Mouse (Mus musculus) intestine, postnatal 0 days (tissue): ENCODE results near the gene Tmem102. TPM values are rescaled to one million over a fixed set of nuclear protein-coding genes. Genes with fewer than 3 reads are reported as not detected.

Experiments used
- ATAC-seq: fragments of 200-750 bp; cut with Nextera tagmentation; 2 replicates; pipeline ENCODE4 v1.8.0; 2017; ENCODE audit warnings: mild to moderate bottlenecking, moderate TSS enrichment, moderate library complexity
- H3K27ac ChIP-seq: fragments of 300-500 bp; sonication (generic); 2 replicates; pipeline ENCODE4 v1.5.1; 2014; ENCODE audit warnings: mild to moderate bottlenecking, low read depth, low read length, moderate library complexity
- H3K27me3 ChIP-seq: fragments of 300-500 bp; sonication (generic); replicated peaks from 2 replicates; pipeline ENCODE4 v1.6.1; 2014; ENCODE audit warnings: low read length, mixed read lengths; ENCODE audit not compliant: control insufficient read depth, insufficient read depth
- H3K36me3 ChIP-seq: fragments of 300-500 bp; sonication (generic); 2 replicates; pipeline ENCODE4 v1.6.1; 2014; ENCODE audit warnings: mild to moderate bottlenecking, moderate library complexity; ENCODE audit not compliant: control insufficient read depth, insufficient read depth
- H3K4me1 ChIP-seq: fragments of 300-500 bp; sonication (generic); replicated peaks from 2 replicates; pipeline ENCODE4 v1.6.1; 2014; ENCODE audit warnings: antibody characterized with exemption, low read length, mixed read lengths; ENCODE audit not compliant: control insufficient read depth, insufficient read depth
- H3K4me2 ChIP-seq: fragments of 300-500 bp; sonication (generic); replicated peaks from 2 replicates; pipeline ENCODE4 v1.6.1; 2014; ENCODE audit warnings: low read depth, mild to moderate bottlenecking, moderate library complexity
- H3K4me3 ChIP-seq: fragments of 300-500 bp; sonication (generic); 2 replicates; pipeline ENCODE4 v1.5.1; 2014; ENCODE audit warnings: low read depth, low read length
- H3K9ac ChIP-seq: fragments of 300-500 bp; sonication (generic); 2 replicates; pipeline ENCODE4 v1.6.1; 2014; ENCODE audit warnings: mild to moderate bottlenecking, low read depth, low read length
- H3K9me3 ChIP-seq: fragments of 300-500 bp; sonication (generic); 2 replicates; pipeline ENCODE4 v1.6.1; 2016; ENCODE audit warnings: mixed run types; ENCODE audit not compliant: control insufficient read depth
- CTCF ChIP-seq: sonication (generic); IDR thresholded peaks from 2 replicates; pipeline ENCODE4 v1.5.1; 2016; ENCODE audit warnings: low read depth, mild to moderate bottlenecking, control low read depth, antibody characterized with exemption, moderate library complexity
- WGBS: fragments of 180-500 bp; shearing (Covaris S2); extraction: QIAGEN DNeasy Blood & Tissue Kit; methylation state at CpG from one replicate; pipeline ENCODE4 v1.1.7; 2014; 5-methylcytosine and 5-hydroxymethylcytosine counted together
- polyA plus RNA-seq: library from polyadenylated mRNA; unstranded; fragments of >200 nt; fragmentation: Nextera tagmentation; extraction: Ambion mirVana; gene quantifications from 2 replicates; pipeline ENCODE4 v1.2.1, GENCODE M21; 2015

The Tmem102 gene
- polyA plus RNA-seq, 1 experiment from 2014 or later: 58.0 TPM

DNA sequence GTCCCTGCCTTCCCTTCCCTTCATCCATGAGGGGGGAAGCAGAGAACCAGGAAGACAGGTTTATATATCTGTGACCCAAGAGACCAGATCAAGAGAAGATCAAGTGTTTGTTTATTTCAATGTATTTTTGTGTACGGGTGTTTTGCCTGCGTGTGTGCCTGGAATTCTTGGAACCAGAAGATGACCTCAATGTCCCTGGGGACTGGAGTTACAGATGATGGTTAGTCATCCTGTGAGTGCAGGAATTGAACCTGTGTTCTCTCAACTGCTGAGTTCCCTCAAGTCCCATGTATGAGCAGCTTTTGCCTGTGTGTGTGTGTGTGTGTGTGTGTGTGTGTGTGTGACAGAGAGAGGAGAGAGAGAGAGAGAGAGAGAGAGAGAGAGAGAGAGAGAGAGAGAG, 2.2 kb upstream of the Tmem102 start:
- Histone ChIP-seq H3K4me3 (no peak overlapping the region), H3K36me3 (no peaks in the 10 kb centered on the region), H3K27me3 (no peaks in the 10 kb centered on the region), H3K9me3 (no peaks in the 10 kb centered on the region), H3K4me2 (no peak overlapping the region), H3K27ac (no peak overlapping the region), H3K9ac (no peak overlapping the region), H3K4me1 (no peaks in the 10 kb centered on the region)
- no peak for TF ChIP-seq CTCF
- WGBS: 55% methylated on average over 2 of the region's 2 CpGs
- no peak for ATAC-seq

DNA sequence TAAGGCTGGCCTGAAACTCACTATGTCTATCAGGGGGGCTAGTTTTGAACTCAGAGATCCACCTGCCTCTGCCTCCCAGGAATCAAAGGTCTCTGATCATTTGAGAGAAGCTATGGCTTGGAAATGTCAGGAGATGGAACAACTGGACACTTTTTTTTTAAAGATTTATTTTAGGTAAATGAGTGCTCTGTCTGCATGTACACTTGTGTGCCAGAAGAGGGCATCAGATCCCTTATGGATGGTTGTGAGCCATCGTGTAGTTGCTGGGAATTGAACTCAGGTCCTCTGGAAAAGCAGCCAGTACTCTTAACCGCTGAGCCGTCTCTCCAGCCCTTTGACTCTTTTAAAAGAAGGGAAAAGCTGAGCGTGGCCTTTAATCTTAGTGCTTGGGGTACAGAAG, 954 bp upstream of the Tmem102 start:
- peak; percentile 39 for TF ChIP-seq CTCF
- 83% methylated on average over 4 of the region's 4 CpGs for WGBS

DNA sequence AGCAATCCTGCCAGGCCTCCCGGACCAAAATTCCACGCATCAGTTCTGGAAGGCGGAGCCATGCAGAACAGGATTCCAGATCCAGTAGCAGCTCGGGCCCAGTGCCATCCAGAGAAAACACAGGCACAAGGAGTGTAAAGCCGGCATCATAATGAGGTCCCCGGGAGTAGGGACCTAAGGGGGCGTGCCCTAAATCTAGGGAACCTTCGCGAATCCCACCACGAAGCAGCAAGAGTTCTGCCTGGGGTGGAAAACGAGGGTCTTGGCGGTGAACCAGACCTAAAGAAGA, 828 bp downstream of the Tmem102 start:
- H3K4me3 ChIP-seq: peak overlapping the region; percentile 55
- H3K9me3 ChIP-seq: no peaks in the 10 kb centered on the region
- peak overlapping the region; percentile 55 for H3K27ac ChIP-seq
- 9% methylated on average over 12 of the region's 12 CpGs for WGBS
- H3K27me3 ChIP-seq: peaks cover 13% of the 10 kb centered on the region; the same call in 1 of the 2 replicates
- peak overlapping the region; percentile 90 for H3K4me2 ChIP-seq
- TF ChIP-seq CTCF: no peak
- peak overlapping the region; percentile 38 for H3K9ac ChIP-seq
- no peaks in the 10 kb centered on the region for H3K36me3 ChIP-seq
- peaks cover 13% of the 10 kb centered on the region; the same call in 1 of the 2 replicates for H3K4me1 ChIP-seq
- ATAC-seq: no peak

More for the DNA sequence above, 954 bp upstream of the Tmem102 start:
- Histone ChIP-seq H3K27ac (no peak overlapping the region), H3K9ac (no peak overlapping the region), H3K4me1 (peaks cover 4% of the 10 kb centered on the region; the same call in 1 of the 2 replicates), H3K36me3 (no peaks in the 10 kb centered on the region), H3K9me3 (no peaks in the 10 kb centered on the region), H3K4me3 (no peak overlapping the region), H3K27me3 (0 out of 2 replicates have a peak, but pooled peaks cover 2% of the 10 kb centered on the region), H3K4me2 (no peak overlapping the region)
- no peak for ATAC-seq

DNA sequence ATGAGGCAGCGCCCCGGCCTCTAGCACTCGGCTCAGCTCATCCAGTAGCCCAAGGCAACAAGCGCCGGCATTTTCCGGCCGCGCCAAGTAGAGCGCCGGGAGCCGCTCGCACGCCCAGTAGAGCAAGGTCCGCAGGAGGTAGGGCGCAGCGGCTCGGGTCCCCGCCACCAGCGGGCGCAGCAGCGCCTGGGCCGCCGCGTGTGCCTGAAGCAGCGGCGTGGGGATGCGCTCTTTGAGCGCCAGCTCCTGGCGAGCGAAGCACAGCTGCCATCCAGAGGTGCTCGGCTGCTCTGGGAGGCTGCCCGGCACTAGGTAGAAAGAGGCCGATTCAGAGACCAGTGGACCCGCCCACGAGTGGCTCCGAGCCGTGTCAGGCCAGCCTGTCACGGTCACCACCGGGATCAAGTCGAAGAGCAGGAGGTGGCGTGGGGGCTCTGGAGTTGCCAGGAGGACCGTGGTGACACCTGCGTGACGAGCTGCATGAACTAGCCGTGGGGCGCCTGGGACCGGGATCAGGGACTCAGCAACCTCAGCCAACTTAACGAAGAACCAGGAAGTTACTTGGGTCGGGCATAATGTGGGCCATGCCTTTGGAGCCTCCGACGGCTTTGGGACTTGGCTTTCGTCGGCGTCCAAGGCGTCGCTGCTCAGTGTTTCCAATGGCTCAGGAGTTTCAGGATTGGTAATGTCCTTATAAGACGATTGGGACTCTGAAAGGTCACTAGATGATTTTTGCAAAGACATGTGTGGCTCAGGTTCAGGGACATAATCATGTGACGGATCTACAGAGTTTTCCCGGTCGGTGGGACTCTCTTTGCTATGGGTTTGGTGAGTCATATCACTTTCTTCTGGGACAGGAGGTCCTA, 1.4 kb downstream of the Tmem102 start:
- 1% methylated on average over 60 of the region's 60 CpGs for WGBS
- peaks cover 13% of the 10 kb centered on the region; the same call in 1 of the 2 replicates for H3K4me1 ChIP-seq
- peak overlapping the region; percentile 46 for H3K9ac ChIP-seq
- H3K9me3 ChIP-seq: no peaks in the 10 kb centered on the region
- peaks cover 13% of the 10 kb centered on the region; the same call in 1 of the 2 replicates for H3K27me3 ChIP-seq
- peak; percentile 85 for ATAC-seq
- peak overlapping the region; percentile 55 for H3K27ac ChIP-seq
- peak; percentile 94 for TF ChIP-seq CTCF
- H3K4me3 ChIP-seq: peak overlapping the region; percentile 55
- no peaks in the 10 kb centered on the region for H3K36me3 ChIP-seq
- peak overlapping the region; percentile 90 for H3K4me2 ChIP-seq

DNA sequence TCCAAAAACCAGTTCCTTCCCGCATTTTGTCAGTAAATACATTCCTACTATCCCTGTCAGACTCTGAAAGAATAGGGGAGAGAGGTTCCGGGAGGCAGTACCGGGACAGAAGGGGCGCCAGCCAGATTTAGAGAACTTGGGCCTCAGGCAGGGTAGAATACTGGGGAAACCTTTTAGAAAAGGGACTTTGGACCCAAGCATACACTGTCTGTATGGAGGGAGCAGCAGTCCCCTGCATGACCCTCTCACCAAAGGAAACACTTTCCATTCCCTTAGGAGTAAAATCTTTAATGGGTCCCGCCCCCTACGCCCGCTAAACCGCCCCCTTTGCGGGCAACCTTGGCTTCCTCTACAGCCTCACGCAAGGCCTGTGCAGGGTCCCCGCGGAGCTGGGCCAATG, 2.1 kb downstream of the Tmem102 start:
- peak; percentile 39 for ATAC-seq
- H3K27ac ChIP-seq: peak overlapping the region; percentile 55
- peak overlapping the region; percentile 55 for H3K4me3 ChIP-seq
- peaks cover 13% of the 10 kb centered on the region; the same call in 1 of the 2 replicates for H3K4me1 ChIP-seq
- H3K9me3 ChIP-seq: no peaks in the 10 kb centered on the region
- H3K36me3 ChIP-seq: no peaks in the 10 kb centered on the region
- no peak for TF ChIP-seq CTCF
- H3K27me3 ChIP-seq: peaks cover 13% of the 10 kb centered on the region; the same call in 1 of the 2 replicates
- peak overlapping the region; percentile 46 for H3K9ac ChIP-seq
- WGBS: 2% methylated on average over 12 of the region's 12 CpGs
- peak overlapping the region; percentile 90 for H3K4me2 ChIP-seq

GRCm38 (mm10) chr11:69802648-69803105, 2.7 kb downstream of the Tmem102 start:
- Histone ChIP-seq H3K4me1 (peaks cover 13% of the 10 kb centered on the region; the same call in 1 of the 2 replicates), H3K27me3 (peaks cover 13% of the 10 kb centered on the region; the same call in 1 of the 2 replicates), H3K9ac (peak overlapping the region; percentile 46), H3K36me3 (no peaks in the 10 kb centered on the region), H3K9me3 (no peaks in the 10 kb centered on the region), H3K27ac (peak overlapping the region; percentile 5; the same call in 1 of the 2 replicates), H3K4me3 (peak overlapping the region; percentile 55), H3K4me2 (peak overlapping the region; percentile 90)
- TF ChIP-seq CTCF: no peak
- no peak for ATAC-seq
- WGBS: 1% methylated on average over 33 of the region's 33 CpGs
